Mouse (Mus musculus) G1E (cell line): ENCODE data around the gene Sbk3.

Experiments
- CTCF ChIP-seq: IDR thresholded peaks from 2 replicates; pipeline ENCODE4 v1.5.1; 2012; ENCODE audit warnings: low read depth, low read length, inconsistent platforms, mixed read lengths
- GATA1 ChIP-seq: IDR thresholded peaks from 2 replicates; pipeline ENCODE4 v1.6.1; 2012; ENCODE audit warnings: borderline replicate concordance, low read length, inconsistent platforms, mixed read lengths
- POLR2AphosphoS5 ChIP-seq: IDR thresholded peaks from 2 replicates; pipeline ENCODE4 v1.6.1; 2012; ENCODE audit warnings: low read depth, low read length, inconsistent platforms; ENCODE audit not compliant: insufficient replicate concordance
- TAL1 ChIP-seq: conservative IDR thresholded peaks from 2 replicates; pipeline ENCODE4 v1.6.1; 2012; ENCODE audit warnings: low read depth, low read length, inconsistent platforms, mixed read lengths

DNA sequence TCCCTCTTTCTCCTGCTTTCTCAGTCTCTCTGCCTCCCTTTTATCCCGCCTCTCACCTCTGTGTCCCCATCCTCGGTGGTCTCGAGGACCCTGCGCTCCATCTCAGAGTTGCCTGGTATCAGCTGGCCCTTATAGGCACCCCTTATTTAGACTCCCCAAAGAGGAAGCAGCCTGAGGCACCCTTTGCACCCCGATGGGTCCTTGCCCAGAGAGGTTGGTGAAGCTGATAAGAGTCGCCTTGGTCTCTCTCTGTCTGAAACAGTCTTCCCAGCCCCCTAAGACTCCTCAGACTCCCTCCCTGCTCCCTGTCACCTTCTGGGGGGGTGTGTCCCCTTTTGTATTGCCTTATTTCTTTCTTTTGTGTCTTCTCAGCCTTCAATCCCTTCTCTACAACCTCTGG lies at the start of gene Sbk3:
- no peak for TF ChIP-seq CTCF
- TF ChIP-seq GATA1: no peak
- no peak for TF ChIP-seq POLR2AphosphoS5
- no peak for TF ChIP-seq TAL1
